Mouse (Mus musculus): Measurements from ENCODE around the gene Cog5. TPM values are rescaled to one million over a fixed set of nuclear protein-coding genes. Genes with fewer than 3 reads are reported as not detected.

Cog5 gene
- polyA plus RNA-seq, 2 experiments: 6.0 to 7.8 TPM

GRCm38 (mm10) chr12:31857784-31858183 lies 203.1 kb downstream of the Cog5 start:
- TF ChIP-seq CTCF (IDR thresholded peaks at IDR 0.05; ENCODE audit: low read depth): no peak
- no peak for TF ChIP-seq EP300 (IDR thresholded peaks at IDR 0.05; ENCODE audit: low read depth)
- no peak for ATAC-seq (ENCODE audit: insufficient read depth)
- Histone ChIP-seq H3K36me3 (replicated peaks; ENCODE audit: control insufficient read depth, insufficient read depth, low read depth) (no peaks in the 10 kb centered on the region), H3K4me1 (replicated peaks; ENCODE audit: control insufficient read depth in 2 of 2, insufficient read depth in 2 of 2, low read length in 1 of 2) (peaks cover 0 to 3% of the 10 kb centered on the region in 2 experiments; a peak in 2 of 4 replicates), H3K4me2 (ENCODE audit: low read depth) (no peak overlapping the region), H3K9ac (replicated peaks) (no peak overlapping the region), H3K27me3 (ENCODE audit: control insufficient read depth, insufficient read depth, low read length) (no peaks in the 10 kb centered on the region), H3K27ac (no peak overlapping the region), H3K9me3 (ENCODE audit: control insufficient read depth, low read length) (no peaks in the 10 kb centered on the region), H3K4me3 (ENCODE audit: insufficient read depth in 1 of 2, low read depth in 2 of 2, low read length in 2 of 2) (no peak overlapping the region)
- 75% methylated on average over 7 of the region's 7 CpGs for WGBS (ENCODE audit: insufficient replicate concordance)
- DNase-seq (ENCODE audit: low read depth in 3 of 3, low spot score in 3 of 3): no peak

GRCm38 (mm10) chr12:31862668-31863538 lies 208.2 kb downstream of the Cog5 start:
- no peaks in the 10 kb centered on the region for H3K27me3 ChIP-seq (ENCODE audit: control insufficient read depth, insufficient read depth, low read length)
- ATAC-seq (ENCODE audit: insufficient read depth) (peak; percentile 73), DNase-seq (ENCODE audit: low read depth in 3 of 3, low spot score in 3 of 3) (peak; percentile 7 to 22 (median 9))
- no peak overlapping the region for H3K27ac ChIP-seq
- peak overlapping the region in 1 of 2 experiments; percentile 8; a peak in 1 of 4 replicates for H3K4me3 ChIP-seq (ENCODE audit: insufficient read depth in 1 of 2, low read depth in 2 of 2, low read length in 2 of 2)
- peaks cover 5 to 10% of the 10 kb centered on the region in 2 experiments for H3K4me1 ChIP-seq (replicated peaks; ENCODE audit: control insufficient read depth in 2 of 2, insufficient read depth in 2 of 2, low read length in 1 of 2)
- H3K36me3 ChIP-seq (replicated peaks; ENCODE audit: control insufficient read depth, insufficient read depth, low read depth): no peaks in the 10 kb centered on the region
- H3K9me3 ChIP-seq (ENCODE audit: control insufficient read depth, low read length): no peaks in the 10 kb centered on the region
- peak overlapping the region; percentile 52 for H3K4me2 ChIP-seq (ENCODE audit: low read depth)
- TF ChIP-seq CTCF (IDR thresholded peaks at IDR 0.05; ENCODE audit: low read depth) (no peak), EP300 (IDR thresholded peaks at IDR 0.05; ENCODE audit: low read depth) (peak; percentile 75)
- H3K9ac ChIP-seq (replicated peaks): no peak overlapping the region
- WGBS (ENCODE audit: insufficient replicate concordance): 31% methylated on average over 16 of the region's 16 CpGs

DNA sequence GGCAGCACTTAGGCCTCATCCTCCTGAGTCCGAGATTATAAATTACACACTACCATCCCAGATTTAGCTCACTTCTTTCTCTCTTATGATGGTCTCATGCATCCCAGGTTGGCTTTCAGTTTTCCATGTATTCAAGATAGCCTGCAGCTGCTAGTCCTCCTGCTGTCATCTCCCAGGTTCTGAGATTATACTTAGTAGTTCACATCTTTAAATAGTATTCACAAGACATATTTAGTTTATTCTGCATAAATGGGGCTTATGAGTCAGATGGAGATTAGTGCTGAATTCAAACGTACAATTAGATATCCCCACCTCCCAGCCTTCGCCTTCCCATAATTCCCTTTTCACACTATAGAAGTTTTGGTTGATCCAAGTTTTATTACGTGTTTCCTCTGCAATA lies 222.1 kb downstream of the Cog5 start:
- Histone ChIP-seq H3K9me3 (ENCODE audit: control insufficient read depth, low read length) (no peaks in the 10 kb centered on the region), H3K36me3 (replicated peaks; ENCODE audit: control insufficient read depth, insufficient read depth, low read depth) (no peaks in the 10 kb centered on the region), H3K4me3 (ENCODE audit: insufficient read depth in 1 of 2, low read depth in 2 of 2, low read length in 2 of 2) (no peak overlapping the region), H3K27ac (no peak overlapping the region), H3K4me1 (replicated peaks; ENCODE audit: control insufficient read depth in 2 of 2, insufficient read depth in 2 of 2, low read length in 1 of 2) (no peaks in the 10 kb centered on the region), H3K9ac (replicated peaks) (no peak overlapping the region), H3K27me3 (ENCODE audit: control insufficient read depth, insufficient read depth, low read length) (no peaks in the 10 kb centered on the region), H3K4me2 (ENCODE audit: low read depth) (no peak overlapping the region)
- WGBS (ENCODE audit: insufficient replicate concordance): 67% methylated on average over 4 of the region's 4 CpGs
- ATAC-seq (ENCODE audit: insufficient read depth) (no peak), DNase-seq (ENCODE audit: low read depth in 3 of 3, low spot score in 3 of 3) (no peak)
- TF ChIP-seq EP300 (IDR thresholded peaks at IDR 0.05; ENCODE audit: low read depth): no peak
- no peak for TF ChIP-seq CTCF (IDR thresholded peaks at IDR 0.05; ENCODE audit: low read depth)

GRCm38 (mm10) chr12:31882736-31883135 lies 228.1 kb downstream of the Cog5 start:
- Histone ChIP-seq H3K36me3 (replicated peaks; ENCODE audit: control insufficient read depth, insufficient read depth, low read depth) (no peaks in the 10 kb centered on the region), H3K9ac (replicated peaks) (no peak overlapping the region), H3K27me3 (ENCODE audit: control insufficient read depth, insufficient read depth, low read length) (no peaks in the 10 kb centered on the region), H3K4me2 (ENCODE audit: low read depth) (no peak overlapping the region), H3K9me3 (ENCODE audit: control insufficient read depth, low read length) (no peaks in the 10 kb centered on the region), H3K4me3 (ENCODE audit: insufficient read depth in 1 of 2, low read depth in 2 of 2, low read length in 2 of 2) (no peak overlapping the region), H3K27ac (no peak overlapping the region), H3K4me1 (replicated peaks; ENCODE audit: control insufficient read depth in 2 of 2, insufficient read depth in 2 of 2, low read length in 1 of 2) (no peaks in the 10 kb centered on the region)
- DNase-seq (ENCODE audit: low read depth in 3 of 3, low spot score in 3 of 3) (no peak), ATAC-seq (ENCODE audit: insufficient read depth) (no peak)
- TF ChIP-seq EP300 (IDR thresholded peaks at IDR 0.05; ENCODE audit: low read depth) (no peak), CTCF (IDR thresholded peaks at IDR 0.05; ENCODE audit: low read depth) (no peak)
- WGBS (ENCODE audit: insufficient replicate concordance): 45% methylated on average over 1 of the region's 1 CpGs

DNA sequence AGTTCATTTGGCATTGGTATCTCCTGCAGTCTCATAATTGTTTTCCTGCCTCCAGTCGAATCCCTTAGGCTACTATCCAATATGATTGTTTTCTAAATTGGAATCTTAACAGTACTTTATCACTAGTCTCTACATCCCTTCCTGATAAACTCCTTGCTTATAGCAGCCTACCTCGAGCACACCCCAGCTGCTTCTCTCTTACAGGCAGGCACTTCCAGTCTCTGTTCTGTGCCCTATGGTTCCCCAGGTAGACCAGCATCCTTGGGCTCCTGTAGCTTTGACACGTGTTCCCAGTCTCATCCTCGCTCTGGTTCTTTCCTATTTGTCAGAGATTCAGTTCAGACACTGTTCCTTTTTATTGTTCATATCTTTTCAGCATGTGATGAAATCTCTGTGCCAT lies 229.7 kb downstream of the Cog5 start:
- H3K27ac ChIP-seq: no peak overlapping the region
- no peak for DNase-seq (ENCODE audit: low read depth in 3 of 3, low spot score in 3 of 3)

More for the DNA sequence above, 229.7 kb downstream of the Cog5 start:
- Histone ChIP-seq H3K36me3 (replicated peaks; ENCODE audit: control insufficient read depth, insufficient read depth, low read depth) (no peaks in the 10 kb centered on the region), H3K27me3 (ENCODE audit: control insufficient read depth, insufficient read depth, low read length) (no peaks in the 10 kb centered on the region), H3K9me3 (ENCODE audit: control insufficient read depth, low read length) (no peaks in the 10 kb centered on the region), H3K9ac (replicated peaks) (no peak overlapping the region), H3K4me3 (ENCODE audit: insufficient read depth in 1 of 2, low read depth in 2 of 2, low read length in 2 of 2) (no peak overlapping the region), H3K4me1 (replicated peaks; ENCODE audit: control insufficient read depth in 2 of 2, insufficient read depth in 2 of 2, low read length in 1 of 2) (no peaks in the 10 kb centered on the region), H3K4me2 (ENCODE audit: low read depth) (no peak overlapping the region)
- ATAC-seq (ENCODE audit: insufficient read depth): no peak
- TF ChIP-seq EP300 (IDR thresholded peaks at IDR 0.05; ENCODE audit: low read depth) (no peak), CTCF (IDR thresholded peaks at IDR 0.05; ENCODE audit: low read depth) (no peak)
- WGBS (ENCODE audit: insufficient replicate concordance): 69% methylated on average over 4 of the region's 4 CpGs
